Mouse (Mus musculus) CH12.LX (cell line): Measurements from ENCODE around the gene Napsa. TPM values are rescaled to one million over a fixed set of nuclear protein-coding genes. Genes with fewer than 3 reads are reported as not detected.

Experiments used
- DNase-seq: peaks from one replicate; pipeline ENCODE4 v3.0.0-alpha.2; 2013; ENCODE audit errors: extremely low read depth
- H3K27ac ChIP-seq: 2 replicates; pipeline ENCODE4 v1.5.1; 2012; ENCODE audit warnings: low read depth, mild to moderate bottlenecking, control low read depth, moderate library complexity; ENCODE audit not compliant: insufficient read depth
- H3K27me3 ChIP-seq: replicated peaks from 2 replicates; pipeline ENCODE3; 2012; ENCODE audit warnings: inconsistent platforms
- H3K36me3 ChIP-seq, 2 experiments: replicated peaks in 1 of 2; 2 replicates each; pipeline versions ENCODE3 to v1.6.1; 2012; ENCODE audit warnings: inconsistent platforms in 1 of 2, low read length in 1 of 2, mild to moderate bottlenecking in 1 of 2, mixed read lengths in 1 of 2, moderate library complexity in 1 of 2; ENCODE audit not compliant: control insufficient read depth in 1 of 2, insufficient read depth in 1 of 2
- H3K4me1 ChIP-seq, 2 experiments: 2 replicates each; pipeline ENCODE4 v1.6.1; 2012; ENCODE audit warnings: inconsistent platforms in 1 of 2, moderate library complexity in 1 of 2; ENCODE audit not compliant: insufficient read depth in 2 of 2, control insufficient read depth in 1 of 2
- H3K4me2 ChIP-seq: 2 replicates; pipeline ENCODE4 v1.6.1; 2012; ENCODE audit warnings: low read depth, mild to moderate bottlenecking, control low read depth; ENCODE audit not compliant: poor library complexity, insufficient read depth, severe bottlenecking
- H3K4me3 ChIP-seq, 3 experiments: fragments of 150-350 bp in 1 of 3; sonication (generic) in 1 of 3; replicated peaks in 1 of 3; 2 replicates each; pipeline versions ENCODE3 to v1.5.1; 2011 to 2012; ENCODE audit warnings: low read depth in 2 of 3, low read length in 2 of 3, mild to moderate bottlenecking in 2 of 3, moderate library complexity in 2 of 3, control low read depth in 1 of 3, improper control_type of control experiment in 1 of 3, inconsistent platforms in 1 of 3, mixed read lengths in 1 of 3; ENCODE audit not compliant: poor library complexity in 1 of 3
- H3K79me2 ChIP-seq: replicated peaks from 2 replicates; pipeline ENCODE4 v1.6.1; 2012; ENCODE audit warnings: mild to moderate bottlenecking, moderate library complexity; ENCODE audit not compliant: control insufficient read depth, poor library complexity, insufficient read depth, severe bottlenecking; ENCODE audit errors: extremely low read depth
- H3K9ac ChIP-seq: 2 replicates; pipeline ENCODE4 v1.6.1; 2012; ENCODE audit warnings: low read depth, mild to moderate bottlenecking, control low read depth, moderate library complexity; ENCODE audit not compliant: insufficient read depth
- H3K9me3 ChIP-seq: replicated peaks from 2 replicates; pipeline ENCODE3; 2012; ENCODE audit warnings: low read length, inconsistent platforms, mixed read lengths
- CHD2 ChIP-seq: IDR thresholded peaks from 2 replicates; pipeline ENCODE4 v1.6.1; 2011; ENCODE audit warnings: low read length, improper control_type of control experiment
- ETS1 ChIP-seq: conservative IDR thresholded peaks from 2 replicates; pipeline ENCODE4 v1.6.1; 2012; ENCODE audit warnings: low read depth, mild to moderate bottlenecking, inconsistent platforms, low read length, improper control_type of control experiment, moderate library complexity
- GABPA ChIP-seq: IDR thresholded peaks from 2 replicates; pipeline ENCODE4 v1.6.1; 2012; ENCODE audit warnings: low read depth, low read length, improper control_type of control experiment, inconsistent platforms; ENCODE audit not compliant: insufficient replicate concordance
- JUN ChIP-seq: IDR thresholded peaks from 2 replicates; pipeline ENCODE4 v1.6.1; 2011; ENCODE audit warnings: low read depth, mild to moderate bottlenecking, low read length, improper control_type of control experiment, moderate library complexity; ENCODE audit not compliant: insufficient read depth
- JUND ChIP-seq: conservative IDR thresholded peaks from 2 replicates; pipeline ENCODE4 v1.6.1; 2011; ENCODE audit warnings: low read depth, low read length, improper control_type of control experiment
- KAT2A ChIP-seq: IDR thresholded peaks from 2 replicates; pipeline ENCODE4 v1.6.1; 2012; ENCODE audit warnings: low read length, improper control_type of control experiment, inconsistent platforms; ENCODE audit not compliant: insufficient replicate concordance
- MAZ ChIP-seq: IDR thresholded peaks from 2 replicates; pipeline ENCODE4 v1.6.1; 2012; ENCODE audit warnings: low read depth, mild to moderate bottlenecking, inconsistent platforms, low read length, improper control_type of control experiment, moderate library complexity
- MXI1 ChIP-seq: IDR thresholded peaks from 2 replicates; pipeline ENCODE4 v1.6.1; 2011; ENCODE audit warnings: mild to moderate bottlenecking, low read depth, low read length, improper control_type of control experiment
- MYC ChIP-seq: IDR thresholded peaks from 2 replicates; pipeline ENCODE4 v1.6.1; 2011; ENCODE audit warnings: low read depth, mild to moderate bottlenecking, improper control_type of control experiment, low read length
- POLR2AphosphoS2 ChIP-seq: IDR thresholded peaks from 2 replicates; pipeline ENCODE4 v1.6.1; 2011; ENCODE audit warnings: low read depth, low read length, improper control_type of control experiment
- SMC3 ChIP-seq: IDR thresholded peaks from 2 replicates; pipeline ENCODE4 v1.6.1; 2011; ENCODE audit warnings: low read depth, low read length, improper control_type of control experiment
- TBP ChIP-seq: conservative IDR thresholded peaks from 2 replicates; pipeline ENCODE4 v1.6.1; 2011; ENCODE audit warnings: low read depth, low read length, improper control_type of control experiment
- USF2 ChIP-seq: conservative IDR thresholded peaks from 2 replicates; pipeline ENCODE4 v1.6.1; 2011; ENCODE audit warnings: low read depth, low read length, improper control_type of control experiment
- ZKSCAN1 ChIP-seq: IDR thresholded peaks from 2 replicates; pipeline ENCODE4 v1.6.1; 2012; ENCODE audit warnings: low read depth, inconsistent platforms, low read length, improper control_type of control experiment, borderline replicate concordance
- ZNF384 ChIP-seq: IDR thresholded peaks from 2 replicates; pipeline ENCODE4 v1.6.1; 2012; ENCODE audit warnings: low read depth, low read length, improper control_type of control experiment, inconsistent platforms
- dilution Hi-C: fragments of 300-500 bp; cut with MboI; formaldehyde crosslinking; loops from 2 replicates; pipeline ENCODE4 v1.14.3; 2020; ENCODE audit warnings: low sequenced_read_pairs; ENCODE audit not compliant: extremely low pct_unique_long_range_greater_than_20kb, extremely low pct_ligation_motif_present
- in situ Hi-C: fragments of 300-500 bp; cut with MboI; formaldehyde crosslinking; loops from 3 replicates; pipeline ENCODE4 v1.14.3; 2019; ENCODE audit warnings: low sequenced_read_pairs, low pct_ligation_motif_present, low pct_unique_long_range_greater_than_20kb, mixed read lengths
- polyA plus RNA-seq: library from polyadenylated mRNA; unstranded; fragments of >175 nt; gene quantifications from 2 replicates; pipeline ENCODE4 v1.2.1, GENCODE M21; 2012; ENCODE audit warnings: low read depth; ENCODE audit not compliant: insufficient read length
- total RNA-seq, 2 experiments: library from RNA; depleted of rRNA; stranded (reverse); fragments of 300-350 nt in 1 of 2; fragments of >200 nt in 1 of 2; gene quantifications; 2 replicates each; pipeline ENCODE4 v1.2.3; 2012 to 2014

Gene Napsa
- total and polyA plus RNA-seq, 3 experiments = 175 to 253 (median 194) TPM

- TF ChIP-seq KAT2A (no peak), JUND (no peak), MXI1 (no peak), ETS1 (no peak), GABPA (no peak), JUN (no peak), ZKSCAN1 (no peak), USF2 (no peak), TBP (no peak), MAZ (no peak)
- Histone ChIP-seq H3K9me3 (no peaks in the 10 kb centered on the region), H3K4me2 (no peak overlapping the region), H3K27ac (no peak overlapping the region), H3K4me1 (peaks cover 5 to 8% of the 10 kb centered on the region in 2 experiments), H3K79me2 (no peaks in the 10 kb centered on the region), H3K4me3 (no peak overlapping the region), H3K27me3 (peaks cover 9% of the 10 kb centered on the region), H3K9ac (no peak overlapping the region), H3K36me3 (no peaks in the 10 kb centered on the region)
- no peak for DNase-seq
- in situ Hi-C loops = no loop called here
- dilution Hi-C loops = no loop called here
Measured at GRCm38 (mm10) chr7:44630437-44630836, 58.3 kb downstream of the Napsa start.

GRCm38 (mm10) chr7:44632676-44633075 lies 60.5 kb downstream of the Napsa start:
- TF ChIP-seq SMC3 (no peak), ZNF384 (no peak), CHD2 (no peak), TBP (no peak), POLR2AphosphoS2 (no peak), MXI1 (no peak), MYC (no peak), ZKSCAN1 (no peak)
- H3K36me3 ChIP-seq = no peaks in the 10 kb centered on the region
- peaks cover 11% of the 10 kb centered on the region for H3K27me3 ChIP-seq
- dilution Hi-C loops = no loop called here
- H3K4me3 ChIP-seq = no peak overlapping the region
- H3K4me1 ChIP-seq = peaks cover 2 to 5% of the 10 kb centered on the region in 2 experiments; a peak in 3 of 4 replicates
- H3K4me2 ChIP-seq = no peak overlapping the region
- no peak overlapping the region for H3K9ac ChIP-seq
- peaks cover 9% of the 10 kb centered on the region for H3K9me3 ChIP-seq
- DNase-seq = no peak
- in situ Hi-C loops = no loop called here
- no peak overlapping the region for H3K27ac ChIP-seq
- H3K79me2 ChIP-seq = no peaks in the 10 kb centered on the region
